Mouse (Mus musculus): ENCODE measurements at regions not wholly inside any gene's neighbourhood (a gene's known extent, or its start where the extent isn't known, plus 50 kb on each side); places are given as distances from the start of the nearest gene placed in this dataset.

GRCm38 (mm10) chr9:61168931-61169330 is 203.2 kb upstream of the Tle3 start:
- WGBS (ENCODE audit: missing documents): 23% methylated on average over 7 of the region's 7 CpGs
- no peak overlapping the region for H3K27ac ChIP-seq
- no peaks in the 10 kb centered on the region for H3K79me2 ChIP-seq (ENCODE audit: inconsistent target)
- no peaks in the 10 kb centered on the region for H3K36me3 ChIP-seq (ENCODE audit: inconsistent target)
- no peak overlapping the region for H3K4me3 ChIP-seq (ENCODE audit: inconsistent target)

GRCm38 (mm10) chr9:61169506-61170090 is 202.6 kb upstream of the Tle3 start:
- no peak overlapping the region for H3K4me3 ChIP-seq (ENCODE audit: inconsistent target)
- 93% methylated on average over 9 of the region's 9 CpGs for WGBS (ENCODE audit: missing documents)
- no peaks in the 10 kb centered on the region for H3K36me3 ChIP-seq (ENCODE audit: inconsistent target)
- no peaks in the 10 kb centered on the region for H3K79me2 ChIP-seq (ENCODE audit: inconsistent target)
- no peak overlapping the region for H3K27ac ChIP-seq

- no peaks in the 10 kb centered on the region for H3K79me2 ChIP-seq (ENCODE audit: inconsistent target)
- H3K4me3 ChIP-seq (ENCODE audit: inconsistent target): no peak overlapping the region
- 88% methylated on average over 3 of the region's 6 CpGs for WGBS (ENCODE audit: missing documents)
- H3K36me3 ChIP-seq (ENCODE audit: inconsistent target): no peaks in the 10 kb centered on the region
- no peak overlapping the region for H3K27ac ChIP-seq
Measured at GRCm38 (mm10) chr9:61170921-61171320, 201.2 kb upstream of the Tle3 start.

GRCm38 (mm10) chr9:61172421-61172820 is 199.7 kb upstream of the Tle3 start:
- no peaks in the 10 kb centered on the region for H3K36me3 ChIP-seq (ENCODE audit: inconsistent target)
- no peak overlapping the region for H3K27ac ChIP-seq
- no peak overlapping the region for H3K4me3 ChIP-seq (ENCODE audit: inconsistent target)
- H3K79me2 ChIP-seq (ENCODE audit: inconsistent target): no peaks in the 10 kb centered on the region

- Histone ChIP-seq H3K36me3 (ENCODE audit: inconsistent target) (no peaks in the 10 kb centered on the region), H3K4me3 (ENCODE audit: inconsistent target) (no peak overlapping the region), H3K27ac (no peak overlapping the region), H3K79me2 (ENCODE audit: inconsistent target) (no peaks in the 10 kb centered on the region)
Measured at GRCm38 (mm10) chr9:61173548-61173947, 198.6 kb upstream of the Tle3 start.

GRCm38 (mm10) chr9:61175381-61175780 is 196.8 kb upstream of the Tle3 start:
- 92% methylated on average over 2 of the region's 2 CpGs for WGBS (ENCODE audit: missing documents)
- H3K79me2 ChIP-seq (ENCODE audit: inconsistent target): no peaks in the 10 kb centered on the region
- no peaks in the 10 kb centered on the region for H3K36me3 ChIP-seq (ENCODE audit: inconsistent target)
- no peak overlapping the region for H3K27ac ChIP-seq
- H3K4me3 ChIP-seq (ENCODE audit: inconsistent target): no peak overlapping the region

GRCm38 (mm10) chr9:61176856-61177255 is 195.3 kb upstream of the Tle3 start:
- Histone ChIP-seq H3K36me3 (ENCODE audit: inconsistent target) (no peaks in the 10 kb centered on the region), H3K27ac (no peak overlapping the region), H3K4me3 (ENCODE audit: inconsistent target) (no peak overlapping the region), H3K79me2 (ENCODE audit: inconsistent target) (no peaks in the 10 kb centered on the region)
- 95% methylated on average over 3 of the region's 3 CpGs for WGBS (ENCODE audit: missing documents)

- WGBS (ENCODE audit: missing documents): 82% methylated on average over 8 of the region's 8 CpGs
- no peaks in the 10 kb centered on the region for H3K36me3 ChIP-seq (ENCODE audit: inconsistent target)
- H3K27ac ChIP-seq: no peak overlapping the region
Measured at GRCm38 (mm10) chr9:61186541-61187420, 185.4 kb upstream of the Tle3 start.

GRCm38 (mm10) chr9:61187713-61188399 is 184.3 kb upstream of the Tle3 start:
- WGBS (ENCODE audit: missing documents): 95% methylated on average over 3 of the region's 3 CpGs
- H3K36me3 ChIP-seq (ENCODE audit: inconsistent target): no peaks in the 10 kb centered on the region
- H3K4me3 ChIP-seq (ENCODE audit: inconsistent target): no peak overlapping the region
- no peaks in the 10 kb centered on the region for H3K79me2 ChIP-seq (ENCODE audit: inconsistent target)
- H3K27ac ChIP-seq: no peak overlapping the region

More at GRCm38 (mm10) chr9:61186541-61187420, 185.4 kb upstream of the Tle3 start:
- no peaks in the 10 kb centered on the region for H3K79me2 ChIP-seq (ENCODE audit: inconsistent target)
- no peak overlapping the region for H3K4me3 ChIP-seq (ENCODE audit: inconsistent target)

GRCm38 (mm10) chr9:61189295-61189694 is 182.9 kb upstream of the Tle3 start:
- no peak overlapping the region for H3K27ac ChIP-seq
- H3K79me2 ChIP-seq (ENCODE audit: inconsistent target): no peaks in the 10 kb centered on the region
- H3K4me3 ChIP-seq (ENCODE audit: inconsistent target): no peak overlapping the region
- 92% methylated on average over 8 of the region's 8 CpGs for whole genome bisulfite sequencing (ENCODE audit: missing documents)
- no peaks in the 10 kb centered on the region for H3K36me3 ChIP-seq (ENCODE audit: inconsistent target)

GRCm38 (mm10) chr9:61199077-61199753 is 173.0 kb upstream of the Tle3 start:
- 91% methylated on average over 4 of the region's 4 CpGs for WGBS (ENCODE audit: missing documents)
- no peaks in the 10 kb centered on the region for H3K79me2 ChIP-seq (ENCODE audit: inconsistent target)
- no peak overlapping the region for H3K4me3 ChIP-seq (ENCODE audit: inconsistent target)
- H3K27ac ChIP-seq: no peak overlapping the region
- no peaks in the 10 kb centered on the region for H3K36me3 ChIP-seq (ENCODE audit: inconsistent target)

- Histone ChIP-seq H3K4me3 (ENCODE audit: inconsistent target) (no peak overlapping the region), H3K36me3 (ENCODE audit: inconsistent target) (no peaks in the 10 kb centered on the region), H3K27ac (no peak overlapping the region), H3K79me2 (ENCODE audit: inconsistent target) (no peaks in the 10 kb centered on the region)
- WGBS (ENCODE audit: missing documents): 83% methylated on average over 8 of the region's 8 CpGs
Measured at GRCm38 (mm10) chr9:61199891-61200290, 172.3 kb upstream of the Tle3 start.

GRCm38 (mm10) chr9:61200295-61200955 is 171.7 kb upstream of the Tle3 start:
- Histone ChIP-seq H3K79me2 (ENCODE audit: inconsistent target) (no peaks in the 10 kb centered on the region), H3K4me3 (ENCODE audit: inconsistent target) (no peak overlapping the region), H3K27ac (no peak overlapping the region), H3K36me3 (ENCODE audit: inconsistent target) (no peaks in the 10 kb centered on the region)
- WGBS (ENCODE audit: missing documents): 63% methylated on average over 5 of the region's 5 CpGs

- 92% methylated on average over 8 of the region's 8 CpGs for WGBS (ENCODE audit: missing documents)
- H3K27ac ChIP-seq: no peak overlapping the region
- H3K4me3 ChIP-seq (ENCODE audit: inconsistent target): no peak overlapping the region
- no peaks in the 10 kb centered on the region for H3K36me3 ChIP-seq (ENCODE audit: inconsistent target)
- no peaks in the 10 kb centered on the region for H3K79me2 ChIP-seq (ENCODE audit: inconsistent target)
Measured at GRCm38 (mm10) chr9:61205049-61205448, 167.1 kb upstream of the Tle3 start.
